Mouse (Mus musculus): ENCODE measurements around the gene Nod2. TPM values are rescaled to one million over a fixed set of nuclear protein-coding genes. Genes with fewer than 3 reads are reported as not detected.

The Nod2 gene
- polyA plus RNA-seq, 1 experiment from 2014 or later = 0.55 TPM

GRCm38 (mm10) chr8:88681046-88681445, 33.9 kb downstream of the Nod2 start:
- H3K27ac ChIP-seq (replicated peaks) = no peak overlapping the region
- WGBS = 70% methylated on average over 8 of the region's 8 CpGs
- peaks cover 15% of the 10 kb centered on the region for H3K4me1 ChIP-seq
- H3K9ac ChIP-seq = no peak overlapping the region
- no peaks in the 10 kb centered on the region for H3K27me3 ChIP-seq
- no peak overlapping the region for H3K4me3 ChIP-seq (replicated peaks)
- ATAC-seq (ENCODE audit: insufficient number of reproducible peaks, low FRiP score, low TSS enrichment, low read depth) = no peak
- no peaks in the 10 kb centered on the region for H3K36me3 ChIP-seq
- H3K9me3 ChIP-seq (replicated peaks) = no peaks in the 10 kb centered on the region
- H3K4me2 ChIP-seq (replicated peaks) = no peak overlapping the region

DNA sequence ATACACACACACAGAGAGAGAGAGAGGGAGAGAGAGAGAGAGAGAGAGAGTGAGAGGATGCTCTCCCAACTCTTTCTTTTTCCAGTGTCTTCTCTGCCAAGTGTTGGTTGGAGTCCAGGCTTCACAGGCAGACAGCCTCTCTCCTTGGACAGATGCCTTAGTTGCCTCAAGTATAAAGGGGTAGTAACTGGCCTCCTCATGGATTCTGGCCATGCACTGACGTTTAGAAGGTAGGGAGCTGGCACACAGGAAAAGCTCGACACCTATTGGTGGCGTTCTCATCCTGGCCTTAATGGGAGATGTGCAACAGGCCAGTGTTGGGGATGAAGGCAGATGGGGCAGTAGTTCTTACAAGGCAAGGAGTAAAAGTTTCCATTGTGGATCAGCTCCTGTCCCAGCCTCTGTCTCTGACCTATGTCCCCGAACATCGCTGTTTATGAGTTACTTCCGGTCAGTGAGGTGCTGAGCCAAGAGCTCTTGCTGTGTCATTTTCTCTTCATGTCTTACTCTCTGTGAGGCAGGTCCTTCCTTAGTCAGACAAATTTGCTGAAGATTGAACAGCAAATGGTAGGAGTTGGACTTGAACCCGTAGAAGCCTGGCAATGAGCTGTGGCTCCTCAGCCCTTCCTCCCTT, 36.7 kb downstream of the Nod2 start:
- ATAC-seq (ENCODE audit: insufficient number of reproducible peaks, low FRiP score, low TSS enrichment, low read depth) = no peak
- Histone ChIP-seq H3K27ac (replicated peaks) (no peak overlapping the region), H3K27me3 (no peaks in the 10 kb centered on the region), H3K4me3 (replicated peaks) (no peak overlapping the region), H3K9me3 (replicated peaks) (no peaks in the 10 kb centered on the region), H3K4me1 (peaks cover 8% of the 10 kb centered on the region; the same call in 1 of the 2 replicates), H3K9ac (no peak overlapping the region), H3K4me2 (replicated peaks) (no peak overlapping the region), H3K36me3 (no peaks in the 10 kb centered on the region)
- WGBS = 80% methylated on average over 7 of the region's 7 CpGs

GRCm38 (mm10) chr8:88686226-88686905, 39.3 kb downstream of the Nod2 start:
- ATAC-seq (ENCODE audit: insufficient number of reproducible peaks, low FRiP score, low TSS enrichment, low read depth) = 0 out of 2 replicates have a peak, but pooled peaks have one; percentile 20
- Histone ChIP-seq H3K27ac (replicated peaks) (no peak overlapping the region), H3K27me3 (no peaks in the 10 kb centered on the region), H3K4me1 (peaks cover 8% of the 10 kb centered on the region; the same call in 1 of the 2 replicates), H3K36me3 (no peaks in the 10 kb centered on the region), H3K4me2 (replicated peaks) (no peak overlapping the region), H3K9me3 (replicated peaks) (no peaks in the 10 kb centered on the region), H3K4me3 (replicated peaks) (no peak overlapping the region), H3K9ac (no peak overlapping the region)
- WGBS = 50% methylated on average over 9 of the region's 9 CpGs

- Histone ChIP-seq H3K36me3 (no peaks in the 10 kb centered on the region), H3K4me3 (replicated peaks) (no peak overlapping the region), H3K27me3 (no peaks in the 10 kb centered on the region), H3K27ac (replicated peaks) (no peak overlapping the region), H3K9me3 (replicated peaks) (no peaks in the 10 kb centered on the region), H3K4me2 (replicated peaks) (no peak overlapping the region), H3K4me1 (peaks cover 8% of the 10 kb centered on the region; the same call in 1 of the 2 replicates), H3K9ac (no peak overlapping the region)
- 73% methylated on average over 8 of the region's 8 CpGs for WGBS
- ATAC-seq (ENCODE audit: insufficient number of reproducible peaks, low FRiP score, low TSS enrichment, low read depth) = no peak
These were observed 39.8 kb downstream of the Nod2 start for GRCm38 (mm10) chr8:88686906-88687235.

- no peak for ATAC-seq (ENCODE audit: insufficient number of reproducible peaks, low FRiP score, low TSS enrichment, low read depth)
- peaks cover 10% of the 10 kb centered on the region; the same call in 1 of the 2 replicates for H3K4me1 ChIP-seq
- WGBS = 60% methylated on average over 6 of the region's 6 CpGs
These were observed 42.0 kb downstream of the Nod2 start for GRCm38 (mm10) chr8:88689151-88689550.

GRCm38 (mm10) chr8:88689891-88690290, 42.8 kb downstream of the Nod2 start:
- Histone ChIP-seq H3K4me3 (replicated peaks) (no peak overlapping the region), H3K36me3 (no peaks in the 10 kb centered on the region), H3K4me2 (replicated peaks) (no peak overlapping the region), H3K9ac (no peak overlapping the region), H3K9me3 (replicated peaks) (no peaks in the 10 kb centered on the region), H3K27me3 (no peaks in the 10 kb centered on the region), H3K27ac (replicated peaks) (no peak overlapping the region), H3K4me1 (peaks cover 12% of the 10 kb centered on the region; the same call in 1 of the 2 replicates)
- WGBS = 89% methylated on average over 6 of the region's 6 CpGs
- no peak for ATAC-seq (ENCODE audit: insufficient number of reproducible peaks, low FRiP score, low TSS enrichment, low read depth)

More at GRCm38 (mm10) chr8:88689151-88689550, 42.0 kb downstream of the Nod2 start:
- Histone ChIP-seq H3K27me3 (no peaks in the 10 kb centered on the region), H3K36me3 (no peaks in the 10 kb centered on the region), H3K27ac (replicated peaks) (no peak overlapping the region), H3K4me3 (replicated peaks) (no peak overlapping the region), H3K4me2 (replicated peaks) (no peak overlapping the region), H3K9ac (no peak overlapping the region), H3K9me3 (replicated peaks) (no peaks in the 10 kb centered on the region)

GRCm38 (mm10) chr8:88691342-88691948, 44.3 kb downstream of the Nod2 start:
- 26% methylated on average over 4 of the region's 4 CpGs for WGBS
- no peaks in the 10 kb centered on the region for H3K27me3 ChIP-seq
- peaks cover 11% of the 10 kb centered on the region; the same call in 1 of the 2 replicates for H3K4me1 ChIP-seq
- H3K36me3 ChIP-seq = no peaks in the 10 kb centered on the region
- H3K27ac ChIP-seq (replicated peaks) = no peak overlapping the region
- no peak overlapping the region for H3K4me3 ChIP-seq (replicated peaks)
- ATAC-seq (ENCODE audit: insufficient number of reproducible peaks, low FRiP score, low TSS enrichment, low read depth) = no peak
- H3K4me2 ChIP-seq (replicated peaks) = no peak overlapping the region
- no peaks in the 10 kb centered on the region for H3K9me3 ChIP-seq (replicated peaks)
- no peak overlapping the region for H3K9ac ChIP-seq

DNA sequence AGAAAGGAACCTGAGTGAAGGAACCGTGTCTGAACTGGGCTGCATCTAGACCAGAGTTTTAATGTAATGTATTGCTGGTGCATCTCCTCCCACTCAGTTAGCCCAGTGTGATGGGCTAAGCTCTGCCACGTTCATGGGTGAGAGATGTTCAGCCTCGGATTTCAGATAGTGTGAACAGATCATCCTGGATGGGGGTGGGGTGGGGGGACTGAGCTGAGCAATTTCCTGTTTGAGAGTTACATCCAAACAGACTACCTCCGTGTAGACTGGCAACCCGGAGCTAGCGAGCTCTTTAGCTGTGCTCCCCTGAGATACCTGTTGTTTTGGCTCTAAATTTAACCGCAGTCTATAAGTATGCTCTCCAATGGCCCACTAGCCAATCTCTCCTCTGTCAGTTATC, 44.8 kb downstream of the Nod2 start:
- no peaks in the 10 kb centered on the region for H3K9me3 ChIP-seq (replicated peaks)
- no peak overlapping the region for H3K4me3 ChIP-seq (replicated peaks)
- H3K36me3 ChIP-seq = no peaks in the 10 kb centered on the region
- peaks cover 8% of the 10 kb centered on the region; the same call in 1 of the 2 replicates for H3K4me1 ChIP-seq
- no peak overlapping the region for H3K4me2 ChIP-seq (replicated peaks)
- no peak overlapping the region for H3K9ac ChIP-seq
- H3K27me3 ChIP-seq = no peaks in the 10 kb centered on the region
- 39% methylated on average over 7 of the region's 7 CpGs for WGBS
- ATAC-seq (ENCODE audit: insufficient number of reproducible peaks, low FRiP score, low TSS enrichment, low read depth) = no peak
- no peak overlapping the region for H3K27ac ChIP-seq (replicated peaks)

- Histone ChIP-seq H3K27ac (replicated peaks) (no peak overlapping the region), H3K4me1 (peaks cover 13% of the 10 kb centered on the region), H3K36me3 (no peaks in the 10 kb centered on the region), H3K9ac (no peak overlapping the region), H3K27me3 (no peaks in the 10 kb centered on the region), H3K4me3 (replicated peaks) (no peak overlapping the region), H3K4me2 (replicated peaks) (no peak overlapping the region), H3K9me3 (replicated peaks) (no peaks in the 10 kb centered on the region)
- ATAC-seq (ENCODE audit: insufficient number of reproducible peaks, low FRiP score, low TSS enrichment, low read depth) = no peak
- WGBS = 76% methylated on average over 6 of the region's 6 CpGs
These were observed 45.8 kb downstream of the Nod2 start for GRCm38 (mm10) chr8:88692866-88693265.

- Histone ChIP-seq H3K9me3 (replicated peaks) (no peaks in the 10 kb centered on the region), H3K4me1 (peaks cover 15% of the 10 kb centered on the region), H3K36me3 (no peaks in the 10 kb centered on the region), H3K27ac (replicated peaks) (no peak overlapping the region), H3K4me2 (replicated peaks) (no peak overlapping the region), H3K4me3 (replicated peaks) (no peak overlapping the region), H3K9ac (no peak overlapping the region), H3K27me3 (no peaks in the 10 kb centered on the region)
- 59% methylated on average over 4 of the region's 4 CpGs for whole genome bisulfite sequencing
- ATAC-seq (ENCODE audit: insufficient number of reproducible peaks, low FRiP score, low TSS enrichment, low read depth) = no peak
These were observed 46.3 kb downstream of the Nod2 start for GRCm38 (mm10) chr8:88693376-88693775.

GRCm38 (mm10) chr8:88694291-88694690, 47.2 kb downstream of the Nod2 start:
- no peak for ATAC-seq (ENCODE audit: insufficient number of reproducible peaks, low FRiP score, low TSS enrichment, low read depth)
- 67% methylated on average over 7 of the region's 7 CpGs for WGBS
- H3K9ac ChIP-seq = no peak overlapping the region

More at GRCm38 (mm10) chr8:88694291-88694690, 47.2 kb downstream of the Nod2 start:
- Histone ChIP-seq H3K9me3 (replicated peaks) (no peaks in the 10 kb centered on the region), H3K27me3 (no peaks in the 10 kb centered on the region), H3K4me3 (replicated peaks) (no peak overlapping the region), H3K4me1 (peaks cover 15% of the 10 kb centered on the region), H3K36me3 (no peaks in the 10 kb centered on the region), H3K4me2 (replicated peaks) (no peak overlapping the region), H3K27ac (replicated peaks) (no peak overlapping the region)
